Mouse (Mus musculus) liver (tissue): ENCODE measurements at regions not wholly inside any gene's neighbourhood (a gene's known extent, or its start where the extent isn't known, plus 50 kb on each side); places are given as distances from the start of the nearest gene placed in this dataset.

Source experiments
- DNase-seq: peaks from one replicate; pipeline ENCODE4 v3.0.0-alpha.2; 2020; ENCODE audit warnings: mixed read lengths

DNA sequence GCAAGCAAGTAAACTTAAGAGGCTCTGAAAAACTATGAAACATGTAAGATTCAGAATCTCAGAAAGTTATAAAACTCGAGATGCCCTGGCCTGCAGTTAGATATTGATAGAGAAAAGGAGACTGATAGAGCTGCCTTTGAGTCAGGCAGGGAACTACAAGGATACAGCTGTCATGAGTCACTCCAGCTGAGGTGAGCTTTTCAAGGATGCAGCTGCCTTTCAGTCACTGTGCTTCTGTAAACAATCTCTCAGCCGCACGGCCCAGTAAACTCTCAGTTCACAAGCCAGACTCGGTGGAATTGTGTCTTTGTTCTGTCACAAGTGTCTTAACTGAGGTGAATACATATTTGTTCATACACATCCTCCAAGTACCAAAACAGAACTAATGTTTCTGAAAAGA, 334.9 kb upstream of the Rsrc1 start:
- DNase-seq, result no peak

DNA sequence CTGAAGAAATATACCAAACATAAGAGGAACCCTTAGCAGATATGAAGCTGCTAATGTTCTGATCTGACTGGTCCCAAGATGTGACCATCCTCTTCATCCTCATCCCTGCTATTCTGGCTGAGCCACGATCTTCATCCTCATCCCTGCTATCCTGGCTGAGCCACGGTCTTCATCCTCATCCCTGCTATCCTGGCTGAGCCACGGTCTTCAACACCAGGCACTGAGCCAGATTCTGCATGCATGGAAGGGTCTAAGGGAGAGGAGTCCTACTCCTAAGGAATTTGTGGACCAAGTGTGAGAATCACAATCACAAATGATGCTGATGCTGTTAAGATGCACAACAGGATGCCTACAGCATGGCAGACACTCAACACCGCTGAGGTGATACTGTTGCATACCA, 331.9 kb upstream of the Rsrc1 start:
- DNase-seq, result no peak

DNA sequence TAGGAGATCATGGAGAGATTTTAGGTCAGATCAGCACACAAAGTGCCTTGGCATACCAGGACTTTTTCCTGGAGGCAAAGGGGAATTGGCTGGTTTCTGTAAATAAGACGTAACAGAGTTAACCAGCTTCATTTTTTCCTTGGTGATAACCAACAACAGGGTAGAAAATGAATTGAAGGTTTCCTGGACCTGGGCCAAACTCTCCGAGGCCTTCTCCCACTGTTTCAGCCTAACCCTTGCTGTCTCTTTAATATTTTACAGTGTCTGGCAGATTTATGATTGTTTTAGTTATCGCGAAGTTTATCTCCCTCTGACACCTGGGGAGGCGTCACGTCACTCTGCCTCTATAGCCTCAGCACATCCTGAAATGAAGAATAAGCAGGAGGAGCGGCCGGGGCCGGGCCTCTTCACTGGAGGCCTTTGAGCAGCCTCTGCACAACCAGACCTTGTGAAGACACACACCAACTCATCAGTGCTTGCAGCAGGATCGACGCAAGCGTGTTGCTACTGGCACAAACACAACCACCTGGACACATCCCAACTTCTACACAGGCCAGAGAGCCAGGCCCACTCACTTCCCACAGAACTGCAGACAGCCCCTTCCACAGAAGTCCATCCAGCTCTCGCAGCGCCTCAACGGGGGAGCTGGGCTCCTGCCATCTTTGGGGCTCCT, 331.0 kb upstream of the Rsrc1 start:
- DNase-seq, result peak; percentile 25

DNA sequence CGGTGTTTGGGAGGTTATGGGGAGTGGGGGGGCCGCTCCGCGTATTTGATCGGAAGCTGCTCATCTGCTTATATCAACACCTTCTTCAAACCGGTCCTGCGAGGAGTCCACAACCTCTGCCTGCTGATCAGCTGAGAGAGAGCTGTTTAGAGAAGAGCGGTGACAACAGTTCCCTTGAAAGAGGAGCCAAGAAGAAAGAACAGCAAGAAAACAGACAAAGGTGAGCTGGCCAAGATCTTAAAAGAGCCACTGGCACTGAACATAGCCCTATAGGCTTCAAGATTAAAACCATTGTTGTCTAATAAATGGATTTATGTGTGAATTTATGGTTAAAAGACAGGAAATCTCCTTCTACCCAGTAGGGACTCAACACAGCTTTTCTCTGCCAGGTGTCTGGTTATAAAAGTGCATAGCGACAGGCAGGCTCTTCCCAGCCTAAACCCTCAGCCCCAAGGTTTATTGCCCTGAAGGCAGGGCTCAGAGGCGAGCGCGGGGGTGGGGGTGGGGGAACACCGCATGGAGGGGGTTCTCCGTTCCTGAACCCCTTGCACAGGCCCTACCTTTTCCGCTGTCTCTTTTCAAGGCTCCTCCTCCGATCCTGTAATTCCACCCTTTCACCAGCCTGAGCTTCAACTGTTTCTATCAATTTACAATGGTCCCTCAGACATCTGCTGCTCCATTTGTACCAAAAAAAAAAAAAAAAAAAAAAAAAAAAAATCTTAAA, 330.3 kb upstream of the Rsrc1 start:
- DNase-seq, result no peak

DNA sequence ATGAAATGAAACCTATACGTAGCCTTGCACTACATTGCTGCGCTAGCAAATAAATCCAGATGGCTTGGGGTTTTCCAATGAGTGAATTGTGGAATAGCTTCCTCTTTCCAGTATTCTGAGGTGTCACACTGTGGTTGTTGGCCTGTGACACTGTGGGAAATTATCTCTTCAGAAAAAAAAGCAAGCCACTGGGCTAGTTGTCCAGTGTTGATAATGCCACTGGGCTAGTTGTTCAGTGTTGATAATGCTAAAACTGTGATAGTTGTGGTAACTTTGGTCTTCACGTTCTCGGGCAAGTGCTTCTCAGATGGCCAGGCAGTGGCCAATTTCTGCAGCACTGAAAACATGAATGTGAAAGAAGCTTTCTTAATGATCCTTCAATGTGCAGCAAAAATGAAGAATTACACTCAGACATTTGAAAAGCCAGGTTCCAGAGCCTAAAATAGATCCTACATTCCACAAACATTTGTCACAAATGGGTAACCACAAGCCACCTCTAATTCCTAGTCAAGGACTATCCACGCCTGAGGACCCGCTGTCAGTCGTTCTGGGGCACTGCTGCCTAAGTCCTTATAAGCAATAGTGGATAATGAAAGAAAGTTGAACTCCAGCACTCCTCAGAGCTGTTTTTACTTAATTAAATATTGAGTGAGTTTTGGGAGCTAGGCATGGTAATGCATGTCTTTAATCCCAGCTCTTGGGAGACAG, 328.9 kb upstream of the Rsrc1 start:
- peak; percentile 22 for DNase-seq

DNA sequence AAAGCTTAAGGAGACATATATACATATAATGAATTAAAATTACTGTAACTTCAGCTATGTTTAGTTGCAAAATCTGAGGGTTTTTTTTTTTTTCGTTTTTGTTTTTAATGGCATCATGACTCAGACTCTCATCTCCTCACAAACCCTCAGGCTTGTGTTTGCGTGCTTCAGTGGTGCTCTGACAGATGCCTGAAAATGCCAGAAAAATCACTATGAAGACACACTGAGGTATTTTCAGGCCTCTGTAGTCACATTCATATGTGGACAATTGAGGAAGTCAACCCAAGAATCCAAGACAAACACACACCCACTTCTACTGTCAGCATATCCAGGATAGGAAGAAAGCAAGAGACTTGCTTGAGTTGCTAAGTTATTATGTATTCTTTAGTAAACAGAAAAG, 327.2 kb upstream of the Rsrc1 start:
- no peak for DNase-seq

DNA sequence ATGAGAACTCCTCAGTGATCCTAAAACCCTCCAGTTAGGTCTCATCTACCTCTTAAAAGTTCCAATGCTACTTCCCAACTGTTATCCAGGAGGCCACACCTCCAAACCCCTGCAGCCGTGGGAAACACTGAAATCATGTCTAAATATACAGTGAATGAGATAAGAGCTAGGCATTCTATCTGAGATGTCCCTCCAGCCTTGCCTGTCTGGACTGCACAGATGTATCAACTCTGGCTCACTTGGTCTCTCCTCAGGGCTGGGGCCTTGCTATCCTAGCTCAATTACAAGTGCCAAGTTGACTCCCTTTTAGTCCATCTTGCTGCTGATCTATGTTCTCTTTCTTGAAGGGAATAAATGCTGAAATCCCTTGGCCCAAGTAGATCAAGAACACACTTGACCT, 326.3 kb upstream of the Rsrc1 start:
- peak; percentile 32 for DNase-seq

DNA sequence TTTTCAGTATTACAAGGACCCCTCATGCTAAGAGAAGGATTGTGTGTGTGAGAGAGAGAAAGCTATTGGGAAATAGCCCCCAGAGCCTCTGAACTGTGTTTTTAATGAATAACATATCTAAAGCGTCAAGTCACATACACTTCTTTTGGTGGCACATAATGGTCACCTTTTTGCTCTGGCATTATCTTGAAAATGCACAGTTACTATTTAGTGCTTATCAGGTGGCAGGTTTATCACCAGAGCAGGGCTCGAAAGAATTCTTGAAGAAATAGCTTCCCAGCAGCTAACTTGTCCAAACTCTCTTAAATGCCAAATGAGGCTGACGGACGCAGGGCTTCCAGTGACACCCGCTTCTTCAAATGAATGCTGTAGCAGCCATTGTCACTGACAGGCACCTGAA, 324.7 kb upstream of the Rsrc1 start:
- DNase-seq, result no peak

DNA sequence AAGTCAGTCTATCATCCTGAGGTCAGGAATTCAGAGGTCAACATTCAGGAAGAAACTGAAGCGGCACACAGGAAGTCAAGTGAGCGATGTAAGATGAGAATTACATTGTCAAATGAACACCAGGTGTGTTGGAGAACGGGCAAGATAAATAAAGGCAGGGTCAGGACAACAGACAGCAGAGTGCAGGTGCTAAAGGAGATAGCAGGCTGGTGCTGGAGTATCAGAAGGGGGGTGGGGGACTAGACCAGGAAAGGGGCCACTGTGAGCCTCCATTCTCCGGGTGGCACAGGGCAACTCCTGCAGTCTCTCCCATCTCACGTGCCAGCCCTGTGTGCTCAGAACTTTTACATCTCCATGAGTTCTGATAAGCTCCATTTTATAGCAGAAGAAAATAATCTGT, 320.6 kb upstream of the Rsrc1 start:
- DNase-seq, result peak; percentile 31

DNA sequence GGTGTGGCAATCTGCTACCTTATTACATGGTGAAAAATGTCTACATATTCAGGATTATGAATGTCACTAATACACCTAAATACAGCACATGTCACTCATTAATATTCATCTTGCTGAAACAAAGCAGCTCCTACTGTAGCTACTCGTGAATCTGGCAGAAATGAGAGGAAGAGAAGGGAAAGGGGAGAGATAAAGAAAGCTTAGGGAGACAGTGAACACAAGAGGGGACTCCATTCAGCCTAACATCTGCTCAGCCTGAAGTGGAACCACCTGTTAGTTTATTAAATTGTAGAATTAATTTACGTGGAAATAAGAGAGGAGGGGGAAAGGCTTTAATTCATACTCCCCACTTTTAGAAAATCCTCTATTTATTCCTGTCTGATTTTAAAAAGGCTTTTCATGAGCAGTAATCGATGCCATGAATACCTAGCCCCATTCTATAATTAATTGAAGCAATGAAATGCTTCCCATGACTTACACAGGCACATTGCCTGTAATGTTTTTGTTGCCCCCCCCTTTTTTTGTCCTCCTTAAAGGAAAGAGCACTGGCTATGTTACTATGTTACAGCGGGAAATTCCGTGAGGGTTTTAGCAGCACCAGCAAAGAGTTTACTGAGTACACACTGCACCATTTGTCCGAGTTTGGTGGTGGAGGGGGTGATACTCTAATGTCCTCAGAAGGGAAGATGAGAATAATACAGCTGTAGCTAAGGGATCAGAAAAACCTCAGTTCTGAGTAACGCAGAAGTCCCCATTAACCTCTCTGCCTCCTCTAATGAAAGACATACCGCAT, 319.2 kb upstream of the Rsrc1 start:
- DNase-seq, result no peak

DNA sequence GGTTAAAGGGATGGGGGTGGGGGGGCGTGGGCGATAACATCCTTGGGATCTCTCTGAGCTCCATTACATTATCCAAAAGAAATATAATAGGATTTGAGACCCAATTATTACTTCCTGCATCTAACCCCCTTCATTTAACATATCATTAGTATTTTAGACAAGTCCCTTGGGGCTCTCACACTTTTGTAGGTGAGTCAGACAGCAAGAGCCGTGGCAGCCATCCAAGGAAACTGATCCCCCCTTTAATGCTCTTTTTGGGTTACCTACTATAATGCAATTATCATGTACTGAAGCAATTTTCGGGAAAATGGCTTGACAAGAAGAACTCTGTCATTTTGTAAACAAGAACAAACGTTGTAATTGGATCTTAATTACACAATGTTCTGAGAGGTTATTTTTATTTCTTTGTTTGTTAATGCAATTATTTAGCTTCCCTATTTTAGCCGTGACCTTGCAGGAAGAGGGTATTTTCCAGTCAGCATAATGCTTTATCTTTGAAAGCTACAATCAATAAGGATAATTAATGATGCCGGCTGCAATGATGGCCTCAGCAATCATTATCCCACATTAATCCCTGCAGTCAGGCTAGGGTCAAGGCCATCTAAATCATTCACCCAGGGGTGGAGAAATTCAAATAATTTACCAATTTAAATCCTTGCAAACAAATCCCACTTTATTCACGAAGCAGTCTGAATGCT, 297.5 kb upstream of the Rsrc1 start:
- no peak for DNase-seq

DNA sequence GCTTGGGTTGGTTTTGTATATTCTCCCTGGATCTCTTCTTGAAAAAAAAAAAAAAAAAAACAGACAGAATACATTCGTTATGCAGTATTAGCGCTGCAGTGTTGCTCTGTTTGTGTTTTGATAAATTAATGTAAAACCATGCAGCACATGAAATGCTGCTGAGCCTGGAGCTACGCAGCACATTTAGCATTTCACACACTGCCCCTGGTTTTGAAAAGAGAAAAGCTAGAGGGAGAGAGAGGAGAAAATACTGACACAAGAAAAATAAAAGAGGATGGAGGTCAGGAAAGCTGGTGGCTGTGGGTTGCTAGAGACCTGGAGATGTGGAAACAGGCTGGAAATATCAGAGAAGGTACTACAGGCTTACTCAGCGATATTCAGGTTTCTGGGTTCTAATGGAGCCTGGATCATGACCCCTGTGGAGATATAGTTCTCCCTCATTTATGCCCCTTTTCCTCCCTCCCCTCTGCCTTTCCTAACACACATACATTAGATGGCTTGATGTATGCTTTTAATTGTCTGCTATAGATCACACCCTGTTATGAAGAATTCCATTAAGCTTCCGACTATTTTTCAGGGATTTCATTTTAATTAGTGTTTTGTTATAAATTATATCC, 296.8 kb upstream of the Rsrc1 start:
- DNase-seq, result no peak

DNA sequence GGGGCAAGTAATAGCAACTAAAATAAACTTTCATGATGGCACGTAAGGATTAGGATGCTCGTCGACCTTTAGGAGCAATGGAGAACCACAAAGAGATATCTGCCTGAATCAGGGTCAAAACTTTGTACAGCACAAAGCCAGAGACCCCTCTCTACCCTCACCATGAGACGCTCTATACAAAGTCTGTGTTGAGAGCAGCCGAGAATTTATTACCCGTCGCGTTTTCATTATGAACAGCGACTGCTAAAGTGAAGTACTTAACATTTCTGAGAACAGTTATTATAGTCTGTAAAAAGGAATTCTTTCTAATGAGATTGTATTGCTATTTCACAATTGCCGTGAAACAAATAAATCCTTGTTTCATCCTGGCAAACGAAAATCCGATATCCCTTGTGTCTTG, 296.1 kb upstream of the Rsrc1 start:
- no peak for DNase-seq

DNA sequence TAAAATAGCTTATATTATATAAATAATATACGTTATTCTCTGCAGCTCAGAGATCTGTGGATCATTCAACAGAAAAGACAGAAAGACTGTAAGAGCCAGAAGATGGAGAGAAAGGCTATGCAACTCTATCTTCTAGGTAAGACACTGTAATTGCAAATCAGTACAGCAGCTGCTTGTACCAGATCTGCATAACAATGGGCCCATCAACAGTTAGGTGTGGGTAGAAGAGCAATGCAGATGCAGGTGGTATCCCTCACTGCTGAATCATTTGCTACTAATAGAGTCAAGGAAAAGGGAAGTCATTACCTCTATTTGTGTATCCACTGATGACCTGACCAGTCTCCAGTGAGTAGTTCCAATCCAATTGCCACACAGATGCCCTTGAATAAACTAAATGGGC, 294.1 kb upstream of the Rsrc1 start:
- no peak for DNase-seq

DNA sequence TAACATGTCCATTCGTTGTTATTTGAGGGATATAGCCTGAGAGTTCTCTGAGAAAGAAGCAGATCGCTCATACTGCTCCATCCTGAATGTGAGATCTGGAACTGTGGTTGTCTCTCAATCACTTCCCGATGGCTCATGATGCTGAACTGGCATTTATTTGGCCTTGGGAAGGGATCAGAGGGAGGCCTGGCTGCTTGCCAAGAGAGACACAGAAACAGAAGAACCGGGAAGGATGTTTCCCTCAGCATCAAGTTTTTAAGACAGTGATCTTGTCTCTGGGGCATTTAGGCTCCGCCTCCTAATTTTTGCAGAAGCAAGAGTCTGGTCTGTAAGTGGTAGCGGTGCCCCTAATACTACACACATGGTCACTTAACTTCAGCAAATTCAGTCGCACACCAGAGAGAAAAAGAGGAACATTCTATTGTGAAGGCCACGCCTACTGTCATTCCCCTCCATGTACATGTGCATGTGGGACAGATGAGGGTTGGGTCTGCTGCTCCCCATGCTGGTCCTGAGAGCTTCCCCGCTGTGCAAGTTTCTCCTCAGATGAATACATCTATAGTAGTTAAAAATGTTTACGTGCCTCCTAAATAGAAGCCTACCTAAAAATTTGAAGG, 290.2 kb upstream of the Rsrc1 start:
- peak; percentile 10 for DNase-seq

DNA sequence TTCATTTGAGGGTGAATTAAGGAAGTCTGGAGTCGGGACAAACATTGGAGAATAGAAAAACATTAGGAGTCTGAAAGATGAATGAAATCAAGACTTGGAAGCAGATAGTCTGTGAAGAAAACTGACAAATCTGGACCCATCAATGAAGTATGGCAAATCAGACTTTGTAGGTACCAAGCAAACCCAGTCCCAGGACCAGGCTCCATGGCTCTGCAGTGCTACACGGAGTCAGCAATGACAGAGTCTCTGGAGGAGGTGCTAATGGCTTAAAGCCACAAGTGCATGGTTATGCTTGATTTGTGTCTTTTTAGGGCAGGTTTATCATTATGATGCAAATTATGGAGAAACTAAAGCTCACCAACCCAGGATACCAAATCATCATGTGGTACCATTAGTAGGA, 286.1 kb upstream of the Rsrc1 start:
- no peak for DNase-seq

DNA sequence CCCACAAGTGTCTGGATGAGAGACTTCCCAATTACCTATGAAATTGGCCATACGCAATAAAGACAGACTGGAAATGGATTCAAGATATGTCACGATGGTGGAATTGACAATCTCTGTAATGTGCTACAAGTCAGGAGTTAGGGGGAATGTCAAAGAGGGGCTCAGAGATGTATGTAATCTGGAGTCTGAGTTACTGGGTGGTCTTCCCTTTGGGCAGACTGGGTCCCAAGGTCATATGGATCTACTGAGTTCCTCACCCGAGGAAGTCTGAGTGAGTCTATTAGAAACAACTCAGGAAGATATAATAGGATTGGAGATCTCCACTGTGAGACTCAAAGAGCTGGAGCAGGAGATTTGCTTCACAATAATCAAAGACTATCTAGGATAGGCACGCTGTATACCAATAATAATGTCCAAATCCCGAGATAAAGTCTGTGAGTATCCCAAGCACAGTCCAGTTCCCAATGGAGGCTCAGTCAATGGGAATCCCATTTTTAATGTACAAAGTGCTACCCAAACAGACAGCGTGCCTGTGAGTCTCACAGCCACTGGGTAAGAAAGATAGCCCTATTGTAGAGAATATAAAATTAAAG, 285.4 kb upstream of the Rsrc1 start:
- no peak for DNase-seq

DNA sequence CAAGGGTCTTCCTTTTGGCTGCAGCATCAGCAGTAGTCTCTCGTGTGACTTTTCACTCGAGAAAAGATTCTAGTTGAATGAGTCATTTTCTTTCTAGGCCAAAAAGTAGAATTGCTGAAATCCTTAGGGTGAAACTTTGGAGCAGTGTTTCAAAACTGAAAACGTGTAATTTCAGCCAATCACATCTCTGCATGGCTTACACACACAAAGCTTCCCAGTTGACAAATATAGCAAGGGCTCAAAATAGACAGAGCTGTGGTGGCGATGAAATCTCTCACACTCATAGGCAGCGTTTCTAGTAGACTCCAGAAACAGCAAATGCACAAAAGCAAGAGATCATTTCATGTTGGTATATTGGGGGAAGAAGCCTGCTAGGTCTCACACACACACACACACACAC, 283.1 kb upstream of the Rsrc1 start:
- no peak for DNase-seq

DNA sequence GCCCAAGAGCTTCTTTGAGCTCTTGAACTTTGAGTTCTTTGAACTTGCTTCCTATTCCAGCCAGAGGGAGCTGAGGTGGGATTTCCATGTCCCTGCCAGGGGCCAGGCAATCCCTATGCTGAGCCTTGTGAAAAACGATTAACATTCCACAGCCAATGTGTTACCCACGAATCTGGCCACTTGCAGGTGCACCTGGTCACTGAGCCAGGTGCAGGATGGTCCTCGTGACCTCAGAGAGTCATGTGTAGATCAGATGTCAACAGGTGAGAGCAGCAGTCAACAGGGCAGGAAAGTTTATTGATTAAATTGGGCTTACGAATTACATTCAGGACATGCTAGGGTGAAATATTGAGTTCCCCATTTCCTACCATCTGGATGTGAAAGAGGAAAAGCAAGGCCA, 275.4 kb upstream of the Rsrc1 start:
- no peak for DNase-seq

DNA sequence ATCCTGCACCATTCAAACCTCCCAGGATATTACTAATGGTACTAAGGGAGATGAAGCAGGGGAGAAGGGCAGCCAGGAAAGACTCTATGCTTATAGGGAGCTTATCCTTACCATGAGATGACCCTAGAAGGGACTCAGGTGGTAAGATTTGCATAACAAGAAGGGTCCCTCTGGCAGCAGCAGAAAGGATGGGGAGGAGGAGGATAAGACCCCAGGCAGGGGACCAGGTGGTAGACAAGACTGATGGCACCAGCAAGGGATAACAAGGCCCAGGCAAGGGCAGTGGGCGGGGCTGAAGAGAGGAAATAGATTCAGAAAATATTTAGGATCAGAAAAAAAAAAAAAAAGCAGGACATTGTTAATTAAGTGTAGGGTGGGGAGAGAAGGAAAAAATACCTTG, 245.7 kb upstream of the Rsrc1 start:
- no peak for DNase-seq
